Mouse (Mus musculus): Measurements from ENCODE around the gene Rrn3. TPM values are rescaled to one million over a fixed set of nuclear protein-coding genes. Genes with fewer than 3 reads are reported as not detected.

Gene Rrn3
- polyA plus RNA-seq, 1 experiment from 2014 or later: 123 TPM

DNA sequence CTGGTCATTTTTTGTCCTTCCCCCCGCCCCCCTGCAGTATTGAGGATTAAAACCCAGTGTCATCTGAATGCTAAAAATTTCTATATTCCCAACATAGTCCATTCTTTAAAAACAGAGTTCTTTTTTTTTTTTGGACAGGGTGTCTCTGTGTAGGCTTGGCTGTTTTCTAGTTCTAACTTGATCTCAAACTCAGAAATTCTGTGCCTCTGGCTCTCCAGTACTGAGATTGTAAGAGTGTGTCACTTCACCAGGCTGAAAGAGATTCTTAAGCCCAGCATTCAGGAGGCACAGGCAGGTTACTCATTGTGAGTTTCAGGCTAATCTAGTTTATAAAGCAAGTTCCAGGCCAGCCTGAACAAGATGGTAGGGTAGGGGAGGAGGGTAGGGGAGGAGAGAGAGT, 66.2 kb downstream of the Rrn3 start:
- Histone ChIP-seq H3K4me2 (replicated peaks; ENCODE audit: low read depth, low read length) (no peak overlapping the region), H3K27ac (ENCODE audit: low read depth, low read length) (no peak overlapping the region), H3K9ac (ENCODE audit: low read depth, low read length) (no peak overlapping the region), H3K9me3 (ENCODE audit: control insufficient read depth, low read length) (no peaks in the 10 kb centered on the region), H3K36me3 (ENCODE audit: control insufficient read depth, insufficient read depth, low read length) (no peaks in the 10 kb centered on the region; the same call in 1 of the 2 replicates), H3K4me3 (ENCODE audit: low read depth, low read length) (no peak overlapping the region), H3K27me3 (ENCODE audit: control insufficient read depth, insufficient read depth, low read length) (no peaks in the 10 kb centered on the region), H3K4me1 (replicated peaks; ENCODE audit: control insufficient read depth, insufficient read depth, low read length) (no peaks in the 10 kb centered on the region)
- no peak for ATAC-seq (ENCODE audit: low FRiP score)
- 100% methylated on average over 1 of the region's 1 CpGs for WGBS
- DNase-seq (ENCODE audit: low spot score): no peak

DNA sequence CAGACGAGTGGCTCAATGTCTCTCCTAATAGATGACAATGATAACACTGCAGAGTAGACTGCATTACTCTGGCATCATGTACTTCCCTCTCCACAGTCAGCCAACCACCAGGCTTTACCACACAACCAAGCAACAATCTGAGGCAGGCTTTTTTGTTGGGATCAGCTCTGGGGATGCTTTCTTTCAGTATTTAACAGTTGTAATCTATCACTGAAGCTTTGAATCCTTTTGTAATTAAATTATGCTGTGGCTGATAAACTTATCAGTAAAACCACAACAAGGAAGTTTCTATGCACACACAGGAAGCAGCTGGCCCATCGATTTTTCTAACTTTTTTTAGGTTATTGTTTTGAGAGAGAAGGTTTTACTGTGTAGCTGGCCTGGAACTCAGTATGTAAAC, 67.8 kb downstream of the Rrn3 start:
- no peaks in the 10 kb centered on the region for H3K9me3 ChIP-seq (ENCODE audit: control insufficient read depth, low read length)
- H3K27ac ChIP-seq (ENCODE audit: low read depth, low read length): no peak overlapping the region
- DNase-seq (ENCODE audit: low spot score) (no peak), ATAC-seq (ENCODE audit: low FRiP score) (no peak)
- H3K9ac ChIP-seq (ENCODE audit: low read depth, low read length): no peak overlapping the region
- WGBS: 82% methylated on average over 2 of the region's 2 CpGs
- H3K4me2 ChIP-seq (replicated peaks; ENCODE audit: low read depth, low read length): no peak overlapping the region
- no peaks in the 10 kb centered on the region for H3K27me3 ChIP-seq (ENCODE audit: control insufficient read depth, insufficient read depth, low read length)
- H3K4me1 ChIP-seq (replicated peaks; ENCODE audit: control insufficient read depth, insufficient read depth, low read length): no peaks in the 10 kb centered on the region
- H3K4me3 ChIP-seq (ENCODE audit: low read depth, low read length): no peak overlapping the region
- H3K36me3 ChIP-seq (ENCODE audit: control insufficient read depth, insufficient read depth, low read length): no peaks in the 10 kb centered on the region

DNA sequence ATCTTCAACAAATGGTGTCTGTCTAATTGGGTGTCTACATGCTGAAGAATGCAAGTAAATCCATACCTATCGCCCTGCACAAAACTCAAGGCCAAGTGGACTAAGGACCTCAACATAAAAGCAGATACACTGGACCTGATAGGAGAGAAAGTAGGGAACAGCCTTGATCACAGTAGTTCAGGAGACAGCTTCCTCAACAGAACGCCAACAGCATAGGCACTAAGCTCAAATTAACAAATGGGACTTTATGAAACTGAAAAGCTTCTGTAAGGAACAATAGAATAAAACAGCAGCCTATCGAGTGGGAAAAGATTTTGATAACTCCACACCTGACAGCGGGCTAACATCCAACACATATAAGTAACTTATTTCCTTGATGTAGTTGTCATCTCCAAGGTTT, 70.9 kb downstream of the Rrn3 start:
- ATAC-seq (ENCODE audit: low FRiP score) (no peak), DNase-seq (ENCODE audit: low spot score) (no peak)
- Histone ChIP-seq H3K27ac (ENCODE audit: low read depth, low read length) (no peak overlapping the region), H3K4me1 (replicated peaks; ENCODE audit: control insufficient read depth, insufficient read depth, low read length) (no peaks in the 10 kb centered on the region), H3K4me2 (replicated peaks; ENCODE audit: low read depth, low read length) (no peak overlapping the region), H3K36me3 (ENCODE audit: control insufficient read depth, insufficient read depth, low read length) (no peaks in the 10 kb centered on the region), H3K9me3 (ENCODE audit: control insufficient read depth, low read length) (no peaks in the 10 kb centered on the region), H3K4me3 (ENCODE audit: low read depth, low read length) (no peak overlapping the region), H3K27me3 (ENCODE audit: control insufficient read depth, insufficient read depth, low read length) (no peaks in the 10 kb centered on the region), H3K9ac (ENCODE audit: low read depth, low read length) (no peak overlapping the region)
- WGBS: 92% methylated on average over 4 of the region's 4 CpGs

DNA sequence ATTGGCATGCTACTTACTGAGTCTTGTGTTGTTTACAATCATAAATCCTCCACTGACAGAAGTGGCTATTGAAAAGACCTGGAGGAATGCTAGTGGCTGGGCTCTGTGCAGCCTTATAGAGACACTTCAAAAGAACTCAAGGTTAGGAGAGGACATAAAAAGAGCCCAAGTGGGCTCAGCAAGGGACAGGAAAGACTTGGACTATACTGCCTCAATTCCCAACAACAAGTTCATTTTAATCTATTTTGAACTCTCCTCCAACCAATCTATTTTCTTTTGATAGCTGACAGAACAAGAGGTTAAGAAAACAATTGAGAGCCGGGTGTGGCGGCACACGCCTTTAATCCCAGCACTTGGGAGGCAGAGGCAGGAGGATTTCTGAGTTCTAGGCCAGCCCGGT, 73.4 kb downstream of the Rrn3 start:
- no peak for DNase-seq (ENCODE audit: low spot score)
- no peak overlapping the region for H3K27ac ChIP-seq (ENCODE audit: low read depth, low read length)
- H3K36me3 ChIP-seq (ENCODE audit: control insufficient read depth, insufficient read depth, low read length): no peaks in the 10 kb centered on the region
- ATAC-seq (ENCODE audit: low FRiP score): no peak
- no peak overlapping the region for H3K4me3 ChIP-seq (ENCODE audit: low read depth, low read length)
- H3K4me2 ChIP-seq (replicated peaks; ENCODE audit: low read depth, low read length): no peak overlapping the region
- H3K9me3 ChIP-seq (ENCODE audit: control insufficient read depth, low read length): no peaks in the 10 kb centered on the region
- H3K27me3 ChIP-seq (ENCODE audit: control insufficient read depth, insufficient read depth, low read length): no peaks in the 10 kb centered on the region
- H3K9ac ChIP-seq (ENCODE audit: low read depth, low read length): no peak overlapping the region
- WGBS: 92% methylated on average over 4 of the region's 4 CpGs
- H3K4me1 ChIP-seq (replicated peaks; ENCODE audit: control insufficient read depth, insufficient read depth, low read length): no peaks in the 10 kb centered on the region

Other genes starting within 250 kb of the Rrn3 start
- 40.4 and 44.9 TPM in 2 replicates for gene Parn, start 112.5 kb upstream of the Rrn3 start, polyA plus RNA-seq (2014; fragmentation: Nextera tagmentation; extraction: Ambion mirVana)
- 43.0 and 44.1 TPM in 2 replicates for gene Bfar, start 108.8 kb upstream of the Rrn3 start, polyA plus RNA-seq (2014; fragmentation: Nextera tagmentation; extraction: Ambion mirVana)
- gene 3110001I22Rik, start 108.8 kb upstream of the Rrn3 start, polyA plus RNA-seq (2014; fragmentation: Nextera tagmentation; extraction: Ambion mirVana): 11.6 and 11.8 TPM in 2 replicates
- 0.29 TPM in 1 of 2 replicates, not detected in the other for gene Pla2g10, start 49.7 kb upstream of the Rrn3 start, polyA plus RNA-seq (2014; fragmentation: Nextera tagmentation; extraction: Ambion mirVana)
- gene Ntan1, start 38.1 kb downstream of the Rrn3 start, polyA plus RNA-seq (2014; fragmentation: Nextera tagmentation; extraction: Ambion mirVana): 169 and 191 TPM in 2 replicates
- 74.0 and 80.1 TPM in 2 replicates for gene Pdxdc1, start 122.4 kb downstream of the Rrn3 start, polyA plus RNA-seq (2014; fragmentation: Nextera tagmentation; extraction: Ambion mirVana)
- gene Mpv17l, start 122.5 kb downstream of the Rrn3 start, polyA plus RNA-seq (2014; fragmentation: Nextera tagmentation; extraction: Ambion mirVana): 4.1 and 4.2 TPM in 2 replicates
- 37.1 and 38.4 TPM in 2 replicates for gene 2900011O08Rik, start 205.9 kb downstream of the Rrn3 start, polyA plus RNA-seq (2014; fragmentation: Nextera tagmentation; extraction: Ambion mirVana)
- gene Ifitm7, start 206.2 kb downstream of the Rrn3 start, polyA plus RNA-seq (2014; fragmentation: Nextera tagmentation; extraction: Ambion mirVana): 0.85 and 1.0 TPM in 2 replicates